Mouse (Mus musculus): Measurements from ENCODE around the gene N4bp3. TPM values are rescaled to one million over a fixed set of nuclear protein-coding genes. Genes with fewer than 3 reads are reported as not detected.
"Not testable (repeated sequence)": the region's sequence is repeated elsewhere in the genome, so short reads cannot be mapped to it uniquely, and the experiment has no call there.

The N4bp3 gene
- 12.3 and 12.5 TPM in 2 replicates for total RNA-seq (2017)

GRCm38 (mm10) chr11:51650691-51651515 lies at the start of gene N4bp3, which contains the start of gene D930048N14Rik:
N4bp3 (minus strand) TSS chr11:51650842.
D930048N14Rik (plus strand) TSS chr11:51650954.
- ATAC-seq (ENCODE audit: extremely low read depth, insufficient number of reproducible peaks, low FRiP score, poor library complexity, severe bottlenecking), result peak; percentile 18; the same call in 1 of the 2 replicates

GRCm38 (mm10) chr11:51694984-51695383 lies 44.3 kb upstream of the N4bp3 start:
- ATAC-seq (ENCODE audit: extremely low read depth, insufficient number of reproducible peaks, low FRiP score, poor library complexity, severe bottlenecking), result no peak

- not testable (repeated sequence) for ATAC-seq (ENCODE audit: extremely low read depth, insufficient number of reproducible peaks, low FRiP score, poor library complexity, severe bottlenecking)
Observed at GRCm38 (mm10) chr11:51690597-51690996, 40.0 kb upstream of the N4bp3 start.

GRCm38 (mm10) chr11:51689343-51689742 lies 38.7 kb upstream of the N4bp3 start:
- ATAC-seq (ENCODE audit: extremely low read depth, insufficient number of reproducible peaks, low FRiP score, poor library complexity, severe bottlenecking), result no peak

GRCm38 (mm10) chr11:51688330-51689328 lies 38.0 kb upstream of the N4bp3 start, which contains the start of gene 0610009B22Rik:
0610009B22Rik (minus strand) TSS chr11:51688874.
- peak; percentile 96 for ATAC-seq (ENCODE audit: extremely low read depth, insufficient number of reproducible peaks, low FRiP score, poor library complexity, severe bottlenecking)

- ATAC-seq (ENCODE audit: extremely low read depth, insufficient number of reproducible peaks, low FRiP score, poor library complexity, severe bottlenecking), result no peak
Observed at GRCm38 (mm10) chr11:51681976-51682374, 31.3 kb upstream of the N4bp3 start.

GRCm38 (mm10) chr11:51681324-51681975 lies 30.8 kb upstream of the N4bp3 start:
- ATAC-seq (ENCODE audit: extremely low read depth, insufficient number of reproducible peaks, low FRiP score, poor library complexity, severe bottlenecking), result peak; percentile 87

GRCm38 (mm10) chr11:51679466-51679865 lies 28.8 kb upstream of the N4bp3 start:
- no peak for ATAC-seq (ENCODE audit: extremely low read depth, insufficient number of reproducible peaks, low FRiP score, poor library complexity, severe bottlenecking)

GRCm38 (mm10) chr11:51677737-51678418 lies 27.2 kb upstream of the N4bp3 start:
- ATAC-seq (ENCODE audit: extremely low read depth, insufficient number of reproducible peaks, low FRiP score, poor library complexity, severe bottlenecking), result no peak

GRCm38 (mm10) chr11:51675386-51675785 lies 24.7 kb upstream of the N4bp3 start:
- no peak for ATAC-seq (ENCODE audit: extremely low read depth, insufficient number of reproducible peaks, low FRiP score, poor library complexity, severe bottlenecking)

GRCm38 (mm10) chr11:51673291-51673690 lies 22.6 kb upstream of the N4bp3 start:
- no peak for ATAC-seq (ENCODE audit: extremely low read depth, insufficient number of reproducible peaks, low FRiP score, poor library complexity, severe bottlenecking)

- ATAC-seq (ENCODE audit: extremely low read depth, insufficient number of reproducible peaks, low FRiP score, poor library complexity, severe bottlenecking), result no peak
Observed at GRCm38 (mm10) chr11:51671376-51671775, 20.7 kb upstream of the N4bp3 start.

GRCm38 (mm10) chr11:51670846-51671245 lies 20.2 kb upstream of the N4bp3 start:
- ATAC-seq (ENCODE audit: extremely low read depth, insufficient number of reproducible peaks, low FRiP score, poor library complexity, severe bottlenecking), result no peak

GRCm38 (mm10) chr11:51664747-51665146 lies 14.1 kb upstream of the N4bp3 start:
- ATAC-seq (ENCODE audit: extremely low read depth, insufficient number of reproducible peaks, low FRiP score, poor library complexity, severe bottlenecking), result not testable (repeated sequence)

- no peak for ATAC-seq (ENCODE audit: extremely low read depth, insufficient number of reproducible peaks, low FRiP score, poor library complexity, severe bottlenecking)
Observed at GRCm38 (mm10) chr11:51662632-51663031, 12.0 kb upstream of the N4bp3 start.

GRCm38 (mm10) chr11:51661867-51662365 lies 11.3 kb upstream of the N4bp3 start:
- no peak for ATAC-seq (ENCODE audit: extremely low read depth, insufficient number of reproducible peaks, low FRiP score, poor library complexity, severe bottlenecking)

GRCm38 (mm10) chr11:51658705-51659104 lies 8.1 kb upstream of the N4bp3 start:
- no peak for ATAC-seq (ENCODE audit: extremely low read depth, insufficient number of reproducible peaks, low FRiP score, poor library complexity, severe bottlenecking)

GRCm38 (mm10) chr11:51658291-51658690 lies 7.6 kb upstream of the N4bp3 start:
- ATAC-seq (ENCODE audit: extremely low read depth, insufficient number of reproducible peaks, low FRiP score, poor library complexity, severe bottlenecking), result no peak

Data from neutrophil, adult 5-6 weeks (primary cell).